Mouse (Mus musculus) frontal cortex, postnatal 36 days (tissue): ENCODE results near the gene Fermt1.

Source experiments
- DNase-seq, 2 experiments: peaks; one replicate each; pipeline ENCODE4 v3.0.0; 2022; ENCODE audit warnings: low spot score in 2 of 2

The Fermt1 gene

GRCm38 (mm10) chr2:132945326-132946207 lies at the start of gene Fermt1:
Fermt1 (minus strand) TSS chr2:132945906.
- no peak for DNase-seq

DNA sequence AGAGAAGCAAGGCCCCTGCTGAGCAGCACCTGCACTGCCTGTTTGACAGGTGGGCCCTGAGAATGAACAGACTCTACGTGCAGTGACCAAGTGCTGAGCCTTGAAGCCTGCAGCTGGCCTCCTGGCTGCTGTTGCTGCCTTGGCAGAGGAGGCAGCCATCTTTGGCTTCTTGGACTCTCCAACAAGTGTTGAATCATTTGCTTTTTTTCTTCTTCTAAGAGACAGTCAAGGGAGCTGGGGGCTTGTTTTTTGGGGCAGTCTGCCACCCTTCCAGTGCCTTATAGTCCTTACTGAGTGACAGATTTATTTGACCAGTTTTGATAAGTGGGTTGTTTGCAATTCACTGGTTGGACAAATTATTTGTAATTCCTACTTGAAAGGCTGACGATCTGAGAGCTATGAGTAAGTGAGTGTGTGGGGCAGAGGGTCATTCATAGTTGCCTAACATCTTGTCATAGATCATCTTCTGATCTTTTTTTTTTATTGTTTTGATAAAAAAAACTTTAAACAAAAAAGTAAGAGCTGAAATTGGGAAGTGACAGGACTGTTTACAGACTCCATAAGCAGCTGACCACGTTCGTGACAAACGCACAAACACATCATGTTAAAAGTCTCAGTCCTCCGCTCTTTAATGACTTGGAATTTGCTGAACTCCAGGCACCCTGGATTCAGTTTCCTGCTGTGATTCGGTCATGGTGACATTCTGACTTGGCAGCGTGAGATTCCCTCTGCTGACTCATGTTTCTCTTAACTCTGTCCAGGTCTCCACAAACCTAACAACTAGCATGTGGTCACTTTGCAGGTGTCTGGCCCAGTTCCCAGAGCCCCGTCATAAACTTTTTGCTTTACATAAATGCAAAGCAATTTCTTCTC lies 47.2 kb upstream of the Fermt1 start:
- no peak for DNase-seq

DNA sequence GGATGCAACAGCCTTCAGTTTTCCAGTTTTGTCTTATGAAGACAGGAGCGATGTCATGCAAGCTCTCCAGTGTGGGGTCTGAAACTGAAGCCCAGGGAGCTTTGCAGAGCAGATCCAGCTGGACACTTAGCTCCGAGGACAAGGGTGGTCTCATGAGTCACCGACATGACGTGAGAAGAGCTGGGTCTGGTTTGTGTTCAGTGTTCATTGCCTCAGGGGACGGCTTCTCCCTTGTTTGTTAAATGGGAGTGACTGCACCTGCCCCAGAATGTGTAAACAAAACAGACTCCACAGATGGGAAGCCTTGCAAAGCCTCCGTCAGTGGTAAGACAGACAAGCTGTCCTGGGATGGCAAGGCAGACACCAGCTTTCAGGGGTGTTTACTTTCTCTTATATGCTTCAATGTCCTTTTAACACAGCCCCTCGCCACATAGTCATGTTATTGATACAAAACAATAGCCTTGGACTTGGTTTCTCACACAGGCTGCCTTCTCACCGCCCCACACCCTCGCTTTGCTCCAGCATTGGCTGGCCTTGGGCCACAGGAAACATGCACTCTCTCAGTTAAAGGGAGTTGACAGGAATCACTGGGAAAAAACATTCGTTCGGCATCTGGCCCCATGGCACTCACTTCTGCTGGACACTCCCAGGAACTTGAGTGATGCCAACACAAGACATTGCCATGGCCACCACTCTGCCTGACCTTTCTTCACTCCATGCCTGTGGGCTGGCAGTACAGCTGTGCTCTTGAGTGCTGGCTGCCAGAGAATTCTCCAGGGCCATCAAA lies 44.3 kb upstream of the Fermt1 start:
- no peak for DNase-seq

GRCm38 (mm10) chr2:132973346-132973745 lies 27.6 kb upstream of the Fermt1 start:
- DNase-seq: no peak

GRCm38 (mm10) chr2:132970772-132971173 lies 25.1 kb upstream of the Fermt1 start:
- DNase-seq: peak; percentile 2 to 21

DNA sequence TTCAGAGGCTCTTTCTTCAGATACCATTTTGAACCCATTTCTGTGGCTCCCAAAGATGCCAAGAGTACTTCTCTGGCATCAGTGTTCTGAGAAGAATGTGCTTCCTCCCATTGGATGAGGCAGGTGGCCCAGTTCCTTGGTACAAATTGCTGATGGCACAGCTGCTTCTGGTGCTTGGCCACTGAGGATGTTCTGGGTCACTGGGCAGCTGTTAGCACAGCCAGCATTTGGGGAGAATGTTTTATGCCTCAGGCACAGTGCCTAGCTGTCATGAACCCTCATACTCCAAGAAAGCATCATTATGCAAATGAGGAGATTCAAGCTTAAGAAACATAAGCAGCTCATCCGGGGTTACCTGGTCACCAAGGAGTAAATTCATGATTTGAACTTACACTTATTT lies 12.1 kb upstream of the Fermt1 start:
- no peak for DNase-seq

DNA sequence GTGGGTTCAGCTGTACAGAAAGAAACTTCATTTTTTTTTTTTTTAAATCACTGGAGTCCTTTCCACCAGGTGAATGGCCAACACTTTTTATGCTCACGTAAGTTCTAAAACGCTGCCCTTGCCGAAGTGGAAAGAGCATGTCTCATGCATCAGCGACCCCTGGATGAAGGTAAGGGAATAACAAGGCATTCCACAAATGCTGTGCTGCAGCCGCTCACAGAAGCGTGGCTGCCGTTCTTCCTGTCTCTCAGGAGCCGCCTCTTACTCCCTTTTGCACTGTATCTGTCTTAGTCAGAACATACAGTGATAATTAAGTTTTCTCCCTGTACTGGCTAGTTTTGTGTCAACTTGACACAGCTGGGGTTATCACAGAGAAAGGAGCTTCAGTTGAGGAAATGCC lies 6.5 kb upstream of the Fermt1 start:
- peak in 1 of 2 experiments; percentile 16 for DNase-seq

DNA sequence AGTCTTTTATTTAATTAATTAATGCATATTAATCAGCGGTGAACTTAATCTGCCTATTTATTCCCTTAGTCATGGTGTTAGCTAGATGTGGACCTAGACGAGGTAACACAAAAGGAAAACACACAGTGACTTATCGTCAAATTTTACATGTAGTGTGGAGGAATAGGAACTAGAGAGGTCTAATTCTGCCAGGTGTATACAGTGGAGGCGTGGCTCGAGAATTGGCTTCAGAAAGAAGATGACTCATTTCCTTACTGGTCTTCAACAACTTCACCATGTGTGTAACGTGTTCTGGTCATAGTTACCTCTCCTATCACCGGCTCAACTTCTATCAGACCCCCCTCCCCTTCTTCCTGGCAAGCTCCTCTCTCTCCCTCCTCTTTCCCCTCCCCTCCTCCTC lies 2.5 kb upstream of the Fermt1 start:
- DNase-seq: no peak

GRCm38 (mm10) chr2:132946976-132947375 lies 1.3 kb upstream of the Fermt1 start:
- no peak for DNase-seq

- DNase-seq: no peak
These were observed 888 bp downstream of the Fermt1 start for GRCm38 (mm10) chr2:132944711-132945325.

DNA sequence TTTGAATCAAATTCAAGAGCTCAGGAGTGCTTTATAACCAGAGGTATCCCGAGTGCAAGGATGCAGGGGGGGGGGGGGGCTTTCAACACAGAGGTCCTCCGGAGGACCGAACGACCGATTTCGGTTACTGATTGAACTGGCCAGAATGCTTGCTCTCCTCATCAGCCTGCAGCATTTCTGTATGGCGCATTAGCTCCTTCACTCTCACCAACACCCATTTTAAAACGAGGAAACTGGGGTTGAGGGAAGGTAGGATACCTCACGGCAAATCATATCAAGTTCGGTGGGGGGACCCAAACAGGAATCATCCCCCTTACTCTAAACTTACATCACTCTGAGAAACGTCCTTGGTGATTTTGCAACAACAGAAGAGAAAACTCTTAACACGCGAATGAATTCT lies 1.7 kb downstream of the Fermt1 start:
- DNase-seq: no peak

GRCm38 (mm10) chr2:132943596-132943995 lies 2.1 kb downstream of the Fermt1 start:
- DNase-seq: no peak

DNA sequence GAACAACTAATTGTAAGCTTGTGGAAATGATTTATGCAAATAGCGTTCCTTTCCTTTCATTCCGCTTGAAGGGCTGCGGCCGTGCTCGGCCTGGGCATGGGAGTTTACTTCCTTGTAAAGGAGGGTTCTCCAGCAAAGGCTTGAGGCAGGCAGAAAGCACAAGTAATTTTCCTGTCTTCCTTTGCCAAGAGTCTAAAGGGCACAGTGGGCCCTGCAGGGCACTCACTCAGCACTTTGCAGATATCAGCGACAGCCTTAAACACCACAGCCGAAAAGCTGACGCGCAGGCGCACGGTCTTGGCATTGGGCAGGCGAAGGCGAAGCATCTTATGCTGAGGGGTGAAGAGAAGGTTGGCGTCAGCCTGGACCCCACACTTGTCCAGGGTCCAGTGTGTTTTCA lies 6.7 kb downstream of the Fermt1 start:
- no peak for DNase-seq

DNA sequence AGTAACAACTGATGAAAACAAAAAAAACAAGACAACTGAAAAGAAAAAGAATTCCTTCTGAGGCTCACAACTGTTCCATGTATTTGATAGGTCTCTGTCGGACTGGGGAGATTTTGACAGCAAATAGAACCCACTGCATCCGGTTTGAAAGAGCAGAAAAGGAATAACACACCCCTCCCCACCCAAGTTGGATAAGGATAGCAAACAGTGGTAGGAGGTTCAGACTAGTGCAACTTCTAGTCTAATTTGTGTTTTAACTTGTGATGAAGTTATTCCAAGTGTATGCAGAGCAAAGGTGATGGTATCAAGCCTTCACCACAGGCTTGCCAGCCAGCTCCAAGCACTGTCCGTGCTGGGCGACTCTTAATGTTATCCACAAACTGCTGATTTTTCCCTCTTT lies 9.5 kb downstream of the Fermt1 start:
- no peak for DNase-seq

DNA sequence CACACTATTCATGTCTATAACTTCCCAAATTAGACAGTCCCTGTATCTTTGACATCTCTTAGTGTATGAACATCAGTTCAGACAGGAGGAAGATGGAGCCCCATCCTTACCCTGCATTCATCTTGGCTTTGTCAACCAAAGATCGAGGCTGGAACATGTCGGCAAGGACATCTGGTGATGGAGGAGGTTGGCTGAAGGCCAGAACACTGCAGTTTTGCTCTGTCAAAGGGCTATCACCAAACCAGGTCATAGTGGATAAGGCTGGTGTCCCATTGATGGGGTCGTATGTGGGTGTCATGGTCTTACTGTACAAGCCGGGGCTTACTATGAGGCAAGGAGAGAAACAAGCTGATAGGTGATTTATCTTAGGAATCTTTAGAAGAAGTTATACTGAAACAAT lies 11.0 kb downstream of the Fermt1 start:
- no peak for DNase-seq

DNA sequence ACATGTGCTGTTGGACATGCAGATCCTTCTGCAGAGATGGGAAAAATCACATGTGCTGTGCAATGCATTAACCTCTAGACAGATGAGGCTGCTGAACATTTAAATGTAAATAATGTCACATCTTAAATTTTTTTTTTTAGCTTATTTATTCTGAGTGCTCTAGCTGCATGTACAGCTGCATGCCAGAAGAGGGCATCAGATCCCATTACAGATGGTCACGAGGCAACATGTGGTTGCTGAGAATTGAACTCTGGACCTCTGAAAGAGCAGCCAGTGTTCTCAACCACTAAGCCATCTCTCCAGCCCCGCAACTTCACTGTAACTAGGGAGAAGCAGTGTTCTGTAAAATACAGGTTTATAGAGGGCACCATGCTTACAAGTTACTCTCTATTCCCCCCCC lies 11.6 kb downstream of the Fermt1 start:
- DNase-seq: no peak

- no peak for DNase-seq
These were observed 16.7 kb downstream of the Fermt1 start for GRCm38 (mm10) chr2:132928999-132929398.

DNA sequence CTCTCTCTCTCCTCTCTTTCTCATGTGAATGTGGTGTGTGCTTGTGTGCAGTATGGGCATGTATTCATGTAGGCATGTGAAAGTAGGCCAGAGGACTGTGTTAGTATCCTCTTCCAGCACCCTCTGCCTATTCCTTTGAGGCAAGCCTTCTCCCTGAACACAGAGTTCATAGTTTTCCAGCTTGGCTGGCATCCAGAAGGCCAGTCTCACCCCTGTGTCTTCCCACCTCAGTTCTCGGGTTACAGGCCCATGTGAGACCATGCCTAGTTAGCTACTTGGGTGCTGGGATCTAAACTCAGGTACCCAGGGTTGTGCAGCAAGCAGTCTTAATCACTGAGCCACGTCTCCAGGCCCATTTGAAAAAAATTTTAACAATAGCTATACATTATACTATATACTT lies 17.8 kb downstream of the Fermt1 start:
- DNase-seq: no peak

DNA sequence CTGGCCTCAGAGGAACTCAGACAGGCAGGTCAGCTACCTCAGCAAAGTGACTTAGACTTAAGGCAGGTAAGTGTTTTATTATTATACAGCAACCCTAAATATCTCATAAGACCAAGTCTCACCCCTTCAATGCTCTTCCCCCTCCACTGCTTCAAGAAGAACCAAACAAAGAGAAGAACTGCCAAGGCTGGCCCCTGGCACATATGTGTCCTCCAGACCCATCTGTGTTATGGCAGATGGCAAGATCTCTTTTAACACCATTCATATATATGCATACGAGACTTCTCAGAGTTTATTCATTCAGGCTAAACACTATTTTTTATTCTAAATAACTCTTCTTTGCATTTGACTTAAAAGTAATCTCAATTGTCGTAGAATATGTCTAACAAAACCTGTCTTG lies 18.4 kb downstream of the Fermt1 start:
- DNase-seq: no peak

- DNase-seq: no peak
These were observed 22.2 kb downstream of the Fermt1 start for GRCm38 (mm10) chr2:132923290-132924085.
